Mouse (Mus musculus) heart, embryonic 13.5 days (tissue): ENCODE data around the gene Pomt1. TPM values are rescaled to one million over a fixed set of nuclear protein-coding genes. Genes with fewer than 3 reads are reported as not detected.
"Not testable (repeated sequence)": the region's sequence is repeated elsewhere in the genome, so short reads cannot be mapped to it uniquely, and the experiment has no call there.

Experiments
- ATAC-seq: fragments of 200-750 bp; cut with Nextera tagmentation; 2 replicates; pipeline ENCODE4 v1.8.0; 2017; ENCODE audit warnings: moderate TSS enrichment; ENCODE audit not compliant: insufficient number of reproducible peaks, low FRiP score, low TSS enrichment; ENCODE audit errors: extremely low read depth
- H3K27ac ChIP-seq: fragments of 300-500 bp; sonication (generic); replicated peaks from 2 replicates; pipeline ENCODE4 v1.5.1; 2015; ENCODE audit warnings: moderate library complexity, mild to moderate bottlenecking, inconsistent platforms
- H3K27me3 ChIP-seq: fragments of 300-500 bp; sonication (generic); replicated peaks from 2 replicates; pipeline ENCODE4 v1.6.1; 2015; ENCODE audit warnings: mild to moderate bottlenecking, inconsistent platforms
- H3K36me3 ChIP-seq: fragments of 300-500 bp; sonication (generic); 2 replicates; pipeline ENCODE4 v1.6.1; 2015; ENCODE audit warnings: mild to moderate bottlenecking, inconsistent platforms
- H3K4me1 ChIP-seq: fragments of 300-500 bp; sonication (generic); 2 replicates; pipeline ENCODE4 v1.6.1; 2015; ENCODE audit warnings: inconsistent platforms
- H3K4me2 ChIP-seq: fragments of 300-500 bp; sonication (generic); 2 replicates; pipeline ENCODE4 v1.6.1; 2015; ENCODE audit warnings: inconsistent platforms, mild to moderate bottlenecking, moderate library complexity
- H3K4me3 ChIP-seq: fragments of 300-500 bp; sonication (generic); 2 replicates; pipeline ENCODE4 v1.5.1; 2015; ENCODE audit warnings: moderate library complexity, mild to moderate bottlenecking, inconsistent platforms
- H3K9ac ChIP-seq: fragments of 300-500 bp; sonication (generic); 2 replicates; pipeline ENCODE4 v1.6.1; 2015; ENCODE audit warnings: inconsistent platforms, mild to moderate bottlenecking, moderate library complexity
- H3K9me3 ChIP-seq: fragments of 300-500 bp; sonication (generic); 2 replicates; pipeline ENCODE4 v1.6.1; 2016; ENCODE audit warnings: inconsistent platforms
- WGBS: fragments of 180-500 bp; shearing (Covaris S2); methylation state at CpG from one replicate; pipeline ENCODE4 v1.1.7; 2015; ENCODE audit warnings: mixed read lengths; 5-methylcytosine and 5-hydroxymethylcytosine counted together
- polyA plus RNA-seq: library from polyadenylated mRNA; unstranded; fragments of >200 nt; fragmentation: Nextera tagmentation; extraction: Ambion mirVana; gene quantifications from 2 replicates; pipeline ENCODE4 v1.2.1, GENCODE M21; 2015

Pomt1 gene
- polyA plus RNA-seq, 1 experiment from 2014 or later: 16.0 TPM

DNA sequence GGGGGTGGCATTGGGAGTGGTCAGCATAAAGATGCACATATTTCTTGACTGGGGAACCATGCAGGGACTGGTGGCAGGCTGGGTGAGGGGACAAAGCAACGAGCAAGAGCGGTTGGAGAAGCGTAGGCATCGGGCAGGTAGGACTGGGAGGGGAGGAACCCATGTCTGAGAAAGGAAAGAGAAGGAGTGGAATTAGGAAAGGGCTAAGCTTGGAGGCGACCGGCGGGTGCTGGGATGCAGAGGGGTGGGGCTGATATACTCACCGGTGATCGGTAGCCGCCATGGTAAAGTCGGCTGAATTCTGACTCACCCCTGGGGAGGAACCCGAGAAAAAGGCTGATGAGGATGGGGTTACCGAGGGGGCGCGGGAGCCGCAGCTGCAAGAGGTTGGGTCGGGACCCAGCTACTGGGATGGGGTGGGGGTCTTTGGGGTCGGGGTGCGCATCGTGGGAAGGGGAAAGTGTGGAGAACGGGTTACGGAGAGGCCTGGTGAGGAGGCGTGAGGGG lies 51.0 kb downstream of the Pomt1 start, which contains the start of gene Golga2:
Golga2 (plus strand) TSS at position 51 of the 507 bp plus-strand sequence.
- Histone ChIP-seq H3K9ac (peak within 1 kb of the TSS; percentile 99), H3K4me1 (peaks cover 30% of the 10 kb centered on the region), H3K36me3 (peaks cover 43% of the 10 kb centered on the region), H3K27me3 (no peaks in the 10 kb centered on the region), H3K4me3 (peak within 1 kb of the TSS; percentile 93), H3K27ac (peak within 1 kb of the TSS; percentile 82), H3K4me2 (peak within 1 kb of the TSS; percentile 91), H3K9me3 (no peaks in the 10 kb centered on the region)
- WGBS: 1% methylated on average over 23 of the region's 23 CpGs
- no peak for ATAC-seq

DNA sequence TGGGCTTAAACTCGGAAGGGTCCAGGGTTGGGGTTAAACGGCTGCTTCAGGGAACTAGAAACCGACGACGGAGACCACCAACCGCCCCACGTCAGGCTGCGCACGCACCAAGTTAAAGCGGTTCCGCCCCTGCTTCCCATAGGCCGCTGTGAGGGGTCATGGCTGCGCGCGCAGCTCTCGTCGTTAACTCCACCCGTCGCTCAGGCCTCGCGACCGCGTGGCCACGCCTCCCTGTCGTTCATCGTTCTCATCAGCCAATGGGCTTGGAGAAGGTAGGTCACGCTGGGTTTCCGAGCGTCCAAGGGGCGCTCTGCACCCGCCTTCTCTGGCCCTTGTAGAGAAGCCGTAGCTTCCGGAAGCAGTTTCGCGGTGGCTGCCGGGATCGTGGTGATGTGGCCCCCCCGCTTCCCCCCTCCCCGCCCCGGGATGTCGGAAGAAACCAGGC lies 51.6 kb downstream of the Pomt1 start, which contains the start of gene Swi5:
Swi5 (minus strand) TSS at position 153 of the 445 bp plus-strand sequence.
- peak; percentile 99 for ATAC-seq
- under 1% methylated on average over 36 of the region's 41 CpGs for WGBS
- no peaks in the 10 kb centered on the region for H3K27me3 ChIP-seq
- peak within 1 kb of the TSS; percentile 99 for H3K9ac ChIP-seq
- H3K4me3 ChIP-seq: peak within 1 kb of the TSS; percentile 93
- no peaks in the 10 kb centered on the region for H3K9me3 ChIP-seq
- peaks cover 27% of the 10 kb centered on the region for H3K4me1 ChIP-seq
- peak within 1 kb of the TSS; percentile 82 for H3K27ac ChIP-seq
- peak within 1 kb of the TSS; percentile 91 for H3K4me2 ChIP-seq
- H3K36me3 ChIP-seq: peaks cover 44% of the 10 kb centered on the region

DNA sequence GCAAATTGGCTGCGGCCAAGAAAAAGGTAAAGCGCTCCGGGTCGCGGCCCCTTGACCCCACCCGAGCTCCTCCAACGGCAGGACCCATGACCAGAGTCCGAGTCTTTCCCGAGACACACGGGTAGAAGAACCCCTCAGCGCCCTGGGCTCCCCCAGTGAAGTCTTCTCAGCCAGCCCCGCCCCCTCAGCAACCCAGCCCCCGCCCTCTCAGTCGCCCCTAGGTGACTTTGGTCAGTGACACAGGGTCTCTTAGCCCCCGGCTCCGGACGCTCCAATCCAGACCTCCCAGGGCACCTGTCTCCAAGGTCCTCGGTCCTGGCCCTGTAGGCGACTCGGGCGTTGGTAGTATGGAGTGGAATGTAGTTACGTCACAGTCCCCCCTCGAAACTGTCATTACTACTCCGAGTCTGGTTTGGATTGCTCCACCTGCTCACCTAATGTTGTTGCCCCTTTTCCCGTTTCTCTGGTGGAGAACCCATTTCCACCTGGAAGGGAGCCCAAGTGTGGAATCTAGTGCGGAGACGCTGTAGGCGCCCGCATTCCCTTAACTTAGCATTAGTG lies 52.1 kb downstream of the Pomt1 start:
- H3K4me1 ChIP-seq: peaks cover 27% of the 10 kb centered on the region
- ATAC-seq: peak; percentile 34
- H3K4me2 ChIP-seq: peak overlapping the region; percentile 91
- H3K4me3 ChIP-seq: peak overlapping the region; percentile 93
- H3K36me3 ChIP-seq: peaks cover 42% of the 10 kb centered on the region
- H3K9me3 ChIP-seq: no peaks in the 10 kb centered on the region
- no peaks in the 10 kb centered on the region for H3K27me3 ChIP-seq
- H3K27ac ChIP-seq: peak overlapping the region; percentile 82
- WGBS: 1% methylated on average over 29 of the region's 29 CpGs
- peak overlapping the region; percentile 90 for H3K9ac ChIP-seq

DNA sequence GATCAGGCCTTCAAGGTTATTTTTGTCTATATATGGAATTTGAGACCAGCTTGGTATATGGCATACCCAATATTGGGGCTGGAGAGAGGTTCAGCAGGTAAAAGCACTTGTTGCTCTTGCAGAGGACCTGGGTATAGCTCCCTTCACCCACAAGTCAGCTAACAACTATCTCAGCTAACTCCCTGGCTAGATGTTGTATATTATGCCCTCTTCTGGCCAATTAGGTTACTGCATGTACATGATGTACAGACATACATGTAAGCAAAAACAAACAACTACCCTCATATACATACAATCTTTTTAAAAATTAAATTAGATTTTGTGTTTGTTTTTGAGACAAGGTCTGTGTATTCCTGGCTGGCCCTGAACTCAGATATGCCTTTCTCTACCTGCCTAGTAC lies 53.2 kb downstream of the Pomt1 start:
- Histone ChIP-seq H3K4me1 (peaks cover 36% of the 10 kb centered on the region), H3K36me3 (peaks cover 40% of the 10 kb centered on the region), H3K9me3 (no peaks in the 10 kb centered on the region), H3K27me3 (no peaks in the 10 kb centered on the region), H3K4me3 (peak overlapping the region; percentile 93), H3K4me2 (peak overlapping the region; percentile 91), H3K9ac (peak overlapping the region; percentile 90; the same call in 1 of the 2 replicates), H3K27ac (no peak overlapping the region)
- ATAC-seq: no peak

DNA sequence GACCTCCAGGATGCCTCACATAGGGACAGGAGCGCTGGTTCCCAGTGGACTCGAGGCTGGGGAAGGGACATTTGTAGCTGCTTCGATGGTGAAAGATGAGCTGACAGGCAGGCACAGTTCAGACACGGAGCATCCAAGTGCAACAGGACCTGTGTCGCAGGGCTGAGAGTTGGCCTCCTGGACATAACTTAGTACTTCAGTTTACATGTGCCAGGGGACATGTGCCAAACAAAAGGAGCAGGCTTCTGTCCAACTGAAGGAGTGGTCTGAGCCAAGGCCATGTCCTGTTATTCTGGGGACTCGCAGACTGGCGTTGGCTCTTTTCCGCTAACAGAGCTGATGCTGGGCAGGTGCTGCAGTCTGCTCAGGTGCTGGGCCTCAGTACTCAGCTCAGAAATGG lies 58.0 kb downstream of the Pomt1 start:
- peaks cover 20% of the 10 kb centered on the region for H3K4me1 ChIP-seq
- H3K4me3 ChIP-seq: no peak overlapping the region
- peaks cover 73% of the 10 kb centered on the region for H3K36me3 ChIP-seq
- 72% methylated on average over 8 of the region's 8 CpGs for WGBS
- H3K9ac ChIP-seq: no peak overlapping the region
- no peak for ATAC-seq
- no peaks in the 10 kb centered on the region for H3K9me3 ChIP-seq
- H3K4me2 ChIP-seq: no peak overlapping the region
- H3K27me3 ChIP-seq: no peaks in the 10 kb centered on the region
- H3K27ac ChIP-seq: no peak overlapping the region

DNA sequence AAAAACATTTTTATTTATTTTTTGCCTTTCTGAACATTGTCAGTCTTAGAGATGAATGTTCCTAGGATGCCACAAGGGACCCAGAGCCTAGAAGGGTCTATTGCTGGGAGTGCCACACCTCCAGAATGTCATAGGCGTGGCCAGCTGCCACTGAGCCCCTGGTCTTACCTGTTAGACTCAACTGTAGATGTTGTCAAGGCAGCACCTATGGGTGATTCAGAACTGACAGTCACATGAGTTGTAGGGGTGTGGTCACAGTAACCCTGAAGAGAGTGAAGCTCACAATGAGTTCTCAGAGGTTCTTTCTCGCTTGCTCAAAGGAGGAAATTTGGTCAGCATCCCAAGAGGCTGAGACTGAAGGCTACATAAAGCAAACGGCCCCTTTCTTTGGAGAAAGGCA lies 58.9 kb downstream of the Pomt1 start:
- Histone ChIP-seq H3K36me3 (peaks cover 82% of the 10 kb centered on the region), H3K9me3 (no peaks in the 10 kb centered on the region), H3K4me2 (no peak overlapping the region), H3K27me3 (no peaks in the 10 kb centered on the region), H3K4me1 (peaks cover 17% of the 10 kb centered on the region), H3K4me3 (no peak overlapping the region), H3K9ac (no peak overlapping the region), H3K27ac (no peak overlapping the region)
- 79% methylated on average over 3 of the region's 3 CpGs for WGBS
- ATAC-seq: no peak

DNA sequence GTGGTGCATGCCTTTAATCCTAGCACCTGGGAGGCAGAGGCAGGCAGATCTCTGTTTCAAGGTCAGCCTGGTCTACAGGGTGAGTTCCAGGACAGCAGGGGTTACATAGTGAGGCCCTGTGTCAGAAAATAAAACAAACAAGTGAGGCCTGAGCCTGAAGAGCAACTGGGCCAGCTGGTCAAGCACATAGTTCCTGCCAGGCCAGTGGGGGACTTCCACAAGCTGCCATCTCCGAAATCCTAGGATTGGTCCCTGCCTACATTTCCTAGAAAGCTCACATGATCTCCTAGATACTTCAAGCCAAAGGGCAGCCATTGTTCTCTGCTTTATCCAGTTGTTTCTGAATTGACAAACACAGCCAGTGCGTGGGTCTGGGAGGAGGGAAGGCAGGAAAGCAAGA lies 59.5 kb downstream of the Pomt1 start:
- 76% methylated on average over 2 of the region's 2 CpGs for WGBS
- peaks cover 17% of the 10 kb centered on the region for H3K4me1 ChIP-seq
- H3K9me3 ChIP-seq, ATAC-seq, H3K9ac ChIP-seq, H3K4me2 ChIP-seq, H3K27me3 ChIP-seq, H3K4me3 ChIP-seq, H3K27ac ChIP-seq: not testable (repeated sequence)
- peaks cover 88% of the 10 kb centered on the region for H3K36me3 ChIP-seq

DNA sequence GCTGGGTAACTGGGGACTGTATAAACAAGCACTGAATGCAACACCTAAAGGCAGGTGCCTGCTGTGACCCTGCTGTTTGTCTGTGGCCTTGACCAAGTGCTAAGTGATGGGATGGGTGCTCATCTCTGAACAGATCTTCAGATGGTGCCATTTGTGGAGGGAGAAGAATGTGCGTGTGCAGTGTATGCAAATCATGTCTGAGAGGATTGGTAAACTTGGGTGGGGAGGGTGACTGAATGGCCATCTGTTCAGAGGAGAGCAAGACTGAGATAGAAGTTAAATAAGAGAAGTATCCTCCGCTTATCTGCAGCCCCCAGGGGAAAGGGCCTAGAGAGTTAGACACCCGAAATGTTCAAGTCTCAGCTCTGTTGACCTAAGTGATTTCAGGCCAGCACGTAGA lies 63.1 kb downstream of the Pomt1 start:
- no peak for ATAC-seq
- peaks cover 99% of the 10 kb centered on the region for H3K36me3 ChIP-seq
- H3K27me3 ChIP-seq: no peaks in the 10 kb centered on the region
- no peaks in the 10 kb centered on the region for H3K9me3 ChIP-seq
- 88% methylated on average over 4 of the region's 4 CpGs for WGBS
- no peak overlapping the region for H3K4me2 ChIP-seq
- no peak overlapping the region for H3K9ac ChIP-seq
- H3K27ac ChIP-seq: no peak overlapping the region
- peaks cover 3% of the 10 kb centered on the region; the same call in 1 of the 2 replicates for H3K4me1 ChIP-seq
- no peak overlapping the region for H3K4me3 ChIP-seq

DNA sequence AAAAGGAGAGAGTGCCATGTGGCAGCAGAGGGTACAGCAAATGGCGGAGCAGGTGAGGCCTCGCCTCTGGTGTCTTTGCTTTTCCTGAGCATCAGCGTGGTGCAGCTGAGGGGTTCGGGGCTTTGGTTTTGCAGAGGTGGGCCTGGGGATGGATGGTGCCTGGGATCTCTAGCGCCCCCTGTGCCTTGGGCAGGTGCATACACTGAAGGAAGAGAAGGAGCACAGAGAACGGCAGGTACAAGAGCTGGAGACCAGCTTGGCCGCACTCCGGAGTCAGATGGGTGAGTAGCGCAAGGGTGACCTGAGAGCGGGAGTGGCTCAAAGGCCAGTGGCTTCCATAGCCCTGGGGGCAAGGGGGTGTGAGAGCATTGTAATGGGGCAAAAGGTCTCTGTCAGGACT lies 66.6 kb downstream of the Pomt1 start:
- Histone ChIP-seq H3K27ac (no peak overlapping the region), H3K27me3 (no peaks in the 10 kb centered on the region), H3K4me2 (no peak overlapping the region), H3K9me3 (no peaks in the 10 kb centered on the region), H3K9ac (no peak overlapping the region), H3K36me3 (peaks cover 100% of the 10 kb centered on the region), H3K4me3 (no peak overlapping the region), H3K4me1 (no peaks in the 10 kb centered on the region)
- WGBS: 84% methylated on average over 10 of the region's 10 CpGs
- no peak for ATAC-seq

DNA sequence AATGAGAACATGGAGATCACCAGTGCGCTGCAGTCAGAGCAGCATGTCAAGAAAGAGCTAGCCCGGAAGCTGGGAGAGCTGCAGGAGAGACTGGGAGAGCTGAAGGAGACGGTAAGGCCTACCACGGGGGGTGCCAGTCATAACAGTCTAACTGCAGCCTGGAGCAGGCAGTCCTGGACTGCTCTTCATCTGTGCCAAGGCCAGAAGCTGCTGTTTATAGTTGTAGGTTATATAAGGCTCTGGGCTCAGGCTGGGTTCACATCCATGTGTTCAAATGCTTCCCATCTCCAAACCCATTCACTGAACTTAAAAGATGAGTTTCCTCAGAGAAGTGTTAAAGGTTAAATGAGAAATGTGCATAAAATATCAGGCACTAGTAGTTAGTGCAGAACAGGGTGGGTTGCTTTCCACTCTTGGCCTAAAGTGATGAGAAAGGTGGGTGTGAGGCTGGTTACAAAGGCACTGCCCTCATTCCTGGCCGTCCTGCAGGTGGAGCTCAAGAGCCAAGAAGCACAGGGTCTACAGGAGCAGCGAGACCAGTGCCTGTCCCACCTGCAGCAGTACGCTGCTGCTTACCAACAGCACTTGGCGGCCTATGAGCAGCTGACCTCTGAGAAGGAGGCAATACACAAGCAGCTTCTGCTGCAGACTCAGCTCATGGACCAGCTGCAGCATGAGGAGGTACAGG lies 67.9 kb downstream of the Pomt1 start:
- H3K9ac ChIP-seq: no peak overlapping the region
- no peaks in the 10 kb centered on the region for H3K9me3 ChIP-seq
- no peaks in the 10 kb centered on the region for H3K27me3 ChIP-seq
- ATAC-seq: no peak
- H3K27ac ChIP-seq: no peak overlapping the region
- no peak overlapping the region for H3K4me2 ChIP-seq
- H3K4me1 ChIP-seq: no peaks in the 10 kb centered on the region
- H3K4me3 ChIP-seq: no peak overlapping the region
- peaks cover 100% of the 10 kb centered on the region for H3K36me3 ChIP-seq
- WGBS: 55% methylated on average over 8 of the region's 8 CpGs
